Mouse (Mus musculus) CH12.LX (cell line): Measurements from ENCODE around the gene Serpine1. TPM values are rescaled to one million over a fixed set of nuclear protein-coding genes. Genes with fewer than 3 reads are reported as not detected.

Source experiments
- DNase-seq: peaks from one replicate; pipeline ENCODE4 v3.0.0-alpha.2; 2013; ENCODE audit errors: extremely low read depth
- H3K27ac ChIP-seq: 2 replicates; pipeline ENCODE4 v1.5.1; 2012; ENCODE audit warnings: low read depth, mild to moderate bottlenecking, control low read depth, moderate library complexity; ENCODE audit not compliant: insufficient read depth
- H3K27me3 ChIP-seq: replicated peaks from 2 replicates; pipeline ENCODE3; 2012; ENCODE audit warnings: inconsistent platforms
- H3K36me3 ChIP-seq, 2 experiments: replicated peaks in 1 of 2; 2 replicates each; pipeline versions ENCODE3 to v1.6.1; 2012; ENCODE audit warnings: inconsistent platforms in 1 of 2, low read length in 1 of 2, mild to moderate bottlenecking in 1 of 2, mixed read lengths in 1 of 2, moderate library complexity in 1 of 2; ENCODE audit not compliant: control insufficient read depth in 1 of 2, insufficient read depth in 1 of 2
- H3K4me1 ChIP-seq, 2 experiments: 2 replicates each; pipeline ENCODE4 v1.6.1; 2012; ENCODE audit warnings: inconsistent platforms in 1 of 2, moderate library complexity in 1 of 2; ENCODE audit not compliant: insufficient read depth in 2 of 2, control insufficient read depth in 1 of 2
- H3K4me2 ChIP-seq: 2 replicates; pipeline ENCODE4 v1.6.1; 2012; ENCODE audit warnings: low read depth, mild to moderate bottlenecking, control low read depth; ENCODE audit not compliant: poor library complexity, insufficient read depth, severe bottlenecking
- H3K4me3 ChIP-seq, 3 experiments: fragments of 150-350 bp in 1 of 3; sonication (generic) in 1 of 3; replicated peaks in 1 of 3; 2 replicates each; pipeline versions ENCODE3 to v1.5.1; 2011 to 2012; ENCODE audit warnings: low read depth in 2 of 3, low read length in 2 of 3, mild to moderate bottlenecking in 2 of 3, moderate library complexity in 2 of 3, control low read depth in 1 of 3, improper control_type of control experiment in 1 of 3, inconsistent platforms in 1 of 3, mixed read lengths in 1 of 3; ENCODE audit not compliant: poor library complexity in 1 of 3
- H3K79me2 ChIP-seq: replicated peaks from 2 replicates; pipeline ENCODE4 v1.6.1; 2012; ENCODE audit warnings: mild to moderate bottlenecking, moderate library complexity; ENCODE audit not compliant: control insufficient read depth, poor library complexity, insufficient read depth, severe bottlenecking; ENCODE audit errors: extremely low read depth
- H3K9ac ChIP-seq: 2 replicates; pipeline ENCODE4 v1.6.1; 2012; ENCODE audit warnings: low read depth, mild to moderate bottlenecking, control low read depth, moderate library complexity; ENCODE audit not compliant: insufficient read depth
- H3K9me3 ChIP-seq: replicated peaks from 2 replicates; pipeline ENCODE3; 2012; ENCODE audit warnings: low read length, inconsistent platforms, mixed read lengths
- BHLHE40 ChIP-seq: IDR thresholded peaks from 2 replicates; pipeline ENCODE4 v1.6.1; 2011; ENCODE audit warnings: mild to moderate bottlenecking, low read depth, low read length, improper control_type of control experiment
- E2F4 ChIP-seq: IDR thresholded peaks from 2 replicates; pipeline ENCODE4 v1.6.1; 2011; ENCODE audit warnings: low read depth, low read length, improper control_type of control experiment; ENCODE audit not compliant: insufficient replicate concordance
- ELF1 ChIP-seq: IDR thresholded peaks from 2 replicates; pipeline ENCODE4 v1.6.1; 2014; ENCODE audit warnings: low read depth, mild to moderate bottlenecking, inconsistent platforms, low read length, improper control_type of control experiment
- GABPA ChIP-seq: IDR thresholded peaks from 2 replicates; pipeline ENCODE4 v1.6.1; 2012; ENCODE audit warnings: low read depth, low read length, improper control_type of control experiment, inconsistent platforms; ENCODE audit not compliant: insufficient replicate concordance
- HCFC1 ChIP-seq: IDR thresholded peaks from 2 replicates; pipeline ENCODE4 v1.6.1; 2012; ENCODE audit warnings: low read depth, mild to moderate bottlenecking, inconsistent platforms, low read length, improper control_type of control experiment
- IRF4 ChIP-seq: IDR thresholded peaks from 2 replicates; pipeline ENCODE4 v1.6.1; 2014; ENCODE audit warnings: low read depth, mild to moderate bottlenecking, inconsistent platforms, low read length, improper control_type of control experiment
- JUND ChIP-seq: conservative IDR thresholded peaks from 2 replicates; pipeline ENCODE4 v1.6.1; 2011; ENCODE audit warnings: low read depth, low read length, improper control_type of control experiment
- KAT2A ChIP-seq: IDR thresholded peaks from 2 replicates; pipeline ENCODE4 v1.6.1; 2012; ENCODE audit warnings: low read length, improper control_type of control experiment, inconsistent platforms; ENCODE audit not compliant: insufficient replicate concordance
- MAFK ChIP-seq: IDR thresholded peaks from 2 replicates; pipeline ENCODE4 v1.6.1; 2011; ENCODE audit warnings: low read length, improper control_type of control experiment; ENCODE audit not compliant: insufficient replicate concordance
- MEF2A ChIP-seq: IDR thresholded peaks from 2 replicates; pipeline ENCODE4 v1.6.1; 2014; ENCODE audit warnings: low read depth, mild to moderate bottlenecking, inconsistent platforms, low read length, improper control_type of control experiment, borderline replicate concordance
- MYC ChIP-seq: IDR thresholded peaks from 2 replicates; pipeline ENCODE4 v1.6.1; 2011; ENCODE audit warnings: low read depth, mild to moderate bottlenecking, improper control_type of control experiment, low read length
- RCOR1 ChIP-seq: conservative IDR thresholded peaks from 2 replicates; pipeline ENCODE4 v1.6.1; 2012; ENCODE audit warnings: low read depth, mild to moderate bottlenecking, inconsistent platforms, low read length, improper control_type of control experiment
- TBP ChIP-seq: conservative IDR thresholded peaks from 2 replicates; pipeline ENCODE4 v1.6.1; 2011; ENCODE audit warnings: low read depth, low read length, improper control_type of control experiment
- TCF12 ChIP-seq: IDR thresholded peaks from 2 replicates; pipeline ENCODE4 v1.6.1; 2014; ENCODE audit warnings: low read depth, mild to moderate bottlenecking, inconsistent platforms, low read length, improper control_type of control experiment
- USF1 ChIP-seq: IDR thresholded peaks from 2 replicates; pipeline ENCODE4 v1.6.1; 2014; ENCODE audit warnings: low read depth, mild to moderate bottlenecking, inconsistent platforms, low read length, improper control_type of control experiment
- ZC3H11A ChIP-seq: IDR thresholded peaks from 2 replicates; pipeline ENCODE4 v1.6.1; 2012; ENCODE audit warnings: low read depth, mild to moderate bottlenecking, inconsistent platforms, low read length, improper control_type of control experiment
- ZKSCAN1 ChIP-seq: IDR thresholded peaks from 2 replicates; pipeline ENCODE4 v1.6.1; 2012; ENCODE audit warnings: low read depth, inconsistent platforms, low read length, improper control_type of control experiment, borderline replicate concordance
- ZMIZ1 ChIP-seq: IDR thresholded peaks from 2 replicates; pipeline ENCODE4 v1.6.1; 2012; ENCODE audit warnings: low read depth, mild to moderate bottlenecking, inconsistent platforms, low read length, improper control_type of control experiment
- ZNF384 ChIP-seq: IDR thresholded peaks from 2 replicates; pipeline ENCODE4 v1.6.1; 2012; ENCODE audit warnings: low read depth, low read length, improper control_type of control experiment, inconsistent platforms
- dilution Hi-C: fragments of 300-500 bp; cut with MboI; formaldehyde crosslinking; loops from 2 replicates; pipeline ENCODE4 v1.14.3; 2020; ENCODE audit warnings: low sequenced_read_pairs; ENCODE audit not compliant: extremely low pct_unique_long_range_greater_than_20kb, extremely low pct_ligation_motif_present
- in situ Hi-C: fragments of 300-500 bp; cut with MboI; formaldehyde crosslinking; loops from 3 replicates; pipeline ENCODE4 v1.14.3; 2019; ENCODE audit warnings: low sequenced_read_pairs, low pct_ligation_motif_present, low pct_unique_long_range_greater_than_20kb, mixed read lengths
- polyA plus RNA-seq: library from polyadenylated mRNA; unstranded; fragments of >175 nt; gene quantifications from 2 replicates; pipeline ENCODE4 v1.2.1, GENCODE M21; 2012; ENCODE audit warnings: low read depth; ENCODE audit not compliant: insufficient read length
- total RNA-seq, 2 experiments: library from RNA; depleted of rRNA; stranded (reverse); fragments of 300-350 nt in 1 of 2; fragments of >200 nt in 1 of 2; gene quantifications; 2 replicates each; pipeline ENCODE4 v1.2.3; 2012 to 2014

Serpine1 gene
- total and polyA plus RNA-seq, 3 experiments = 0.51 to 1.8 (median 0.61) TPM

GRCm38 (mm10) chr5:137043997-137044396, 28.1 kb downstream of the Serpine1 start:
- no peaks in the 10 kb centered on the region for H3K27me3 ChIP-seq
- no peak overlapping the region for H3K9ac ChIP-seq
- H3K9me3 ChIP-seq = no peaks in the 10 kb centered on the region
- no peak for DNase-seq
- in situ Hi-C loops (no loop called here), dilution Hi-C loops (no loop called here)
- no peak overlapping the region for H3K4me3 ChIP-seq
- no peak overlapping the region for H3K27ac ChIP-seq
- no peak for TF ChIP-seq MYC
- TF ChIP-seq ZKSCAN1 = peak; percentile 62
- H3K36me3 ChIP-seq = peaks cover 24 to 46% of the 10 kb centered on the region in 2 experiments
- no peak overlapping the region for H3K4me2 ChIP-seq
- peaks cover 10 to 13% of the 10 kb centered on the region in 2 experiments for H3K4me1 ChIP-seq
- no peaks in the 10 kb centered on the region for H3K79me2 ChIP-seq

GRCm38 (mm10) chr5:137041442-137041841, 30.6 kb downstream of the Serpine1 start:
- in situ Hi-C loops = no loop called here
- TF ChIP-seq BHLHE40 (no peak), HCFC1 (no peak), IRF4 (no peak), RCOR1 (no peak), MEF2A (no peak), ELF1 (no peak), ZNF384 (no peak), KAT2A (no peak), USF1 (no peak)
- Histone ChIP-seq H3K9me3 (no peaks in the 10 kb centered on the region), H3K27ac (no peak overlapping the region), H3K4me3 (no peak overlapping the region), H3K9ac (no peak overlapping the region), H3K4me2 (no peak overlapping the region), H3K27me3 (no peaks in the 10 kb centered on the region), H3K4me1 (peaks cover 8 to 10% of the 10 kb centered on the region in 2 experiments), H3K36me3 (peaks cover 49 to 71% of the 10 kb centered on the region in 2 experiments), H3K79me2 (no peaks in the 10 kb centered on the region)
- dilution Hi-C loops = no loop called here
- DNase-seq = no peak

DNA sequence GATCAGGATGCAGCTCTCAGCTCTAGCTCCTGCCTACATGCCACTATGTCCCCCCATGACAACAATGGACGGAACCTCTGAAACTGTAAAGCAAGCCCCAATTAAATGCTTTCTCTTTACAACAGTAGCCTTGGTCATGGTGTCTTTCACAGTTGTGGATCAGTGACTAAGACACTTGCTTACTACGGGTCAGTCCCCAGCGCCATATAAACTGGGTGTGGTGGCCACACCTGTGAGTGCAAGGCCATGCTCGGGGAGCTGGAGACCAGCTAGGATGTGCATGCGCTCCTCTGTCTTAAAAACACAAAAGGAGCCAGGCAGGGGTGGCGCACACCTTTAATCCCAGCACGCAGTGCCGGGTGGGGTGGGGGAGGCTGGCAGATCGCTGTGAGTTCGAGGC, 32.6 kb downstream of the Serpine1 start:
- H3K9me3 ChIP-seq = no peaks in the 10 kb centered on the region
- H3K4me2 ChIP-seq = no peak overlapping the region
- no peak overlapping the region for H3K9ac ChIP-seq
- no peaks in the 10 kb centered on the region for H3K27me3 ChIP-seq
- H3K36me3 ChIP-seq = peaks cover 56 to 90% of the 10 kb centered on the region in 2 experiments
- H3K4me1 ChIP-seq = 0 out of 4 replicates have a peak, but pooled peaks cover 0 to 3% of the 10 kb centered on the region in 2 experiments
- in situ Hi-C loops = no loop called here
- dilution Hi-C loops = no loop called here
- TF ChIP-seq E2F4 (no peak), MAFK (no peak), TCF12 (no peak), GABPA (no peak), ZMIZ1 (no peak), TBP (no peak), ZNF384 (no peak), USF1 (no peak), HCFC1 (no peak), JUND (no peak), ZC3H11A (no peak)
- no peak for DNase-seq
- H3K27ac ChIP-seq = no peak overlapping the region
- H3K4me3 ChIP-seq = no peak overlapping the region
- no peaks in the 10 kb centered on the region for H3K79me2 ChIP-seq
